Comparison of ENCODE assay signal across 24 mouse cellular contexts in genomic region chr8:46908186-46908585, GRCm38 (mm10).
DNase-seq lines count a peak whose midpoint lies in the region; ATAC-seq and TF ChIP-seq lines count a peak whose summit lies in the region.
"Had no signal": no experiment of that assay in that cellular context is flagged by ENCODE, and none has a peak within 500 bp of the region (broad histone marks: within the 10 kb centered on the region; RNA-seq: fewer than 3 reads in every experiment).

No protein-coding gene starts in this region.

- H3K4me2 ChIP-seq in intestine, embryonic 15.5 days (replicated peaks) = no peak overlapping the region
- no peak overlapping the region for H3K4me2 ChIP-seq in intestine, postnatal 0 days (replicated peaks; ENCODE audit: low read depth)
- H3K4me2 ChIP-seq in hindbrain, embryonic 14.5 days (replicated peaks) = no peak overlapping the region
- H3K4me2 ChIP-seq: embryonic facial prominence, embryonic 12.5 days; embryonic facial prominence, embryonic 15.5 days; forebrain, embryonic 15.5 days; heart, embryonic 11.5 days had no signal

- no peaks in the 10 kb centered on the region for H3K36me3 ChIP-seq in intestine, embryonic 15.5 days
- no peaks in the 10 kb centered on the region for H3K36me3 ChIP-seq in intestine, postnatal 0 days (ENCODE audit: control insufficient read depth, insufficient read depth)
- no peaks in the 10 kb centered on the region for H3K36me3 ChIP-seq in hindbrain, embryonic 14.5 days (replicated peaks; ENCODE audit: control insufficient read depth, insufficient read depth)
- H3K36me3 ChIP-seq: embryonic facial prominence, embryonic 12.5 days; embryonic facial prominence, embryonic 15.5 days; forebrain, embryonic 12.5 days; forebrain, embryonic 15.5 days; hindbrain, embryonic 10.5 days; hindbrain, embryonic 13.5 days had no signal

- peak; percentile 20 for DNase-seq in adrenal gland, postnatal 10 days
- no peak for DNase-seq in adrenal gland, postnatal 4 days (ENCODE audit: low spot score in 2 of 2)
- peak; percentile 33 for DNase-seq in testis, postnatal 10 days (ENCODE audit: low spot score)
- DNase-seq in testis, postnatal 14 days (ENCODE audit: low spot score) = no peak
- peak; percentile 66 for DNase-seq in large intestine, adult 2 months (ENCODE audit: low read depth, low spot score)
- DNase-seq in hindbrain, embryonic 14.5 days (ENCODE audit: low spot score) = no peak
- DNase-seq: adrenal gland, postnatal 25 days; cerebellum, adult 11-12 months; cerebellum, adult 8-10 months; cerebellum, postnatal 10 days; gastrocnemius, postnatal 25 days; kidney, adult 2 months had no signal

- peak; percentile 45; the same call in 1 of the 2 replicates for ATAC-seq in intestine, embryonic 15.5 days
- ATAC-seq in intestine, postnatal 0 days = no peak
- no peak for ATAC-seq in hindbrain, embryonic 14.5 days (ENCODE audit: low FRiP score)
- ATAC-seq: forebrain, embryonic 15.5 days; hindbrain, postnatal 0 days; inflammation-experienced regulatory T-cells, adult 6 months; Patski had no signal

- H3K9ac ChIP-seq in intestine, embryonic 15.5 days = no peak overlapping the region
- H3K9ac ChIP-seq in intestine, postnatal 0 days (ENCODE audit: low read depth, low read length) = no peak overlapping the region
- no peak overlapping the region for H3K9ac ChIP-seq in hindbrain, embryonic 14.5 days
- H3K9ac ChIP-seq: embryonic facial prominence, embryonic 12.5 days; embryonic facial prominence, embryonic 15.5 days; forebrain, embryonic 12.5 days; forebrain, embryonic 15.5 days; hindbrain, embryonic 13.5 days had no signal

- 73% methylated on average over 4 of the region's 4 CpGs for WGBS in intestine, embryonic 15.5 days
- WGBS in intestine, postnatal 0 days = 49% methylated on average over 4 of the region's 4 CpGs
- 29% methylated on average over 4 of the region's 4 CpGs for WGBS in large intestine, adult 2 months
- 87% methylated on average over 4 of the region's 4 CpGs for WGBS in hindbrain, embryonic 14.5 days

- no peaks in the 10 kb centered on the region for H3K9me3 ChIP-seq in intestine, embryonic 15.5 days
- no peaks in the 10 kb centered on the region for H3K9me3 ChIP-seq in intestine, postnatal 0 days (ENCODE audit: control insufficient read depth)
- no peaks in the 10 kb centered on the region for H3K9me3 ChIP-seq in hindbrain, embryonic 14.5 days (ENCODE audit: control insufficient read depth, low read length)
- H3K9me3 ChIP-seq: embryonic facial prominence, embryonic 12.5 days; embryonic facial prominence, embryonic 15.5 days; forebrain, embryonic 12.5 days; forebrain, embryonic 15.5 days; hindbrain, embryonic 10.5 days; hindbrain, embryonic 13.5 days had no signal

- H3K27ac ChIP-seq in intestine, embryonic 15.5 days = no peak overlapping the region
- H3K27ac ChIP-seq in intestine, postnatal 0 days (ENCODE audit: low read depth, low read length) = no peak overlapping the region
- no peak overlapping the region for H3K27ac ChIP-seq in hindbrain, embryonic 14.5 days
- H3K27ac ChIP-seq: embryonic facial prominence, embryonic 12.5 days; embryonic facial prominence, embryonic 15.5 days; forebrain, embryonic 12.5 days; forebrain, embryonic 15.5 days; hindbrain, embryonic 10.5 days; hindbrain, embryonic 13.5 days; hindbrain, postnatal 0 days had no signal

- no peaks in the 10 kb centered on the region for H3K27me3 ChIP-seq in intestine, embryonic 15.5 days (replicated peaks)
- H3K27me3 ChIP-seq in intestine, postnatal 0 days (replicated peaks; ENCODE audit: control insufficient read depth, insufficient read depth, low read length) = no peaks in the 10 kb centered on the region
- H3K27me3 ChIP-seq in hindbrain, embryonic 14.5 days (ENCODE audit: control insufficient read depth, insufficient read depth, low read length) = no peaks in the 10 kb centered on the region
- H3K27me3 ChIP-seq: embryonic facial prominence, embryonic 12.5 days; embryonic facial prominence, embryonic 15.5 days; forebrain, embryonic 15.5 days; hindbrain, embryonic 13.5 days; Patski had no signal

- H3K4me3 ChIP-seq in intestine, embryonic 15.5 days (replicated peaks) = no peak overlapping the region
- H3K4me3 ChIP-seq in intestine, postnatal 0 days (ENCODE audit: low read depth, low read length) = no peak overlapping the region
- H3K4me3 ChIP-seq in hindbrain, embryonic 14.5 days (replicated peaks; ENCODE audit: low read length) = no peak overlapping the region
- H3K4me3 ChIP-seq: embryonic facial prominence, embryonic 12.5 days; embryonic facial prominence, embryonic 15.5 days; forebrain, embryonic 12.5 days; forebrain, embryonic 15.5 days; hindbrain, embryonic 13.5 days had no signal

- TF ChIP-seq CTCF in intestine, postnatal 0 days (IDR thresholded peaks at IDR 0.05; ENCODE audit: low read depth) = no peak

- no peaks in the 10 kb centered on the region for H3K4me1 ChIP-seq in intestine, embryonic 15.5 days (replicated peaks)
- H3K4me1 ChIP-seq in intestine, postnatal 0 days (replicated peaks; ENCODE audit: control insufficient read depth, insufficient read depth, low read length) = no peaks in the 10 kb centered on the region
- no peaks in the 10 kb centered on the region for H3K4me1 ChIP-seq in hindbrain, embryonic 14.5 days (replicated peaks; ENCODE audit: control insufficient read depth, insufficient read depth, low read length)
- H3K4me1 ChIP-seq: embryonic facial prominence, embryonic 12.5 days; embryonic facial prominence, embryonic 15.5 days; forebrain, embryonic 15.5 days; hindbrain, embryonic 13.5 days had no signal

Comparison
In these comparisons a context has a peak if more than half of its experiments do, and no peak if none do; other contexts are left out.
1. DNase-seq: peak in adrenal gland, postnatal 10 days (single experiment), testis, postnatal 10 days (single experiment) and large intestine, adult 2 months (single experiment); none in adrenal gland, postnatal 4 days (0 of 2), testis, postnatal 14 days (single experiment) and hindbrain, embryonic 14.5 days (single experiment).